Mouse (Mus musculus) cerebellum, postnatal 25 days (tissue): Measurements from ENCODE around the gene Ppp2r5d.

ENCODE experiments used
- DNase-seq, 2 experiments: peaks; one replicate each; pipeline ENCODE4 v3.0.0; 2021; ENCODE audit warnings: mixed read lengths in 2 of 2

Gene Ppp2r5d

GRCm38 (mm10) chr17:46679843-46680759, 24.8 kb downstream of the Ppp2r5d start:
- DNase-seq = peak in 1 of 2 experiments; percentile 72

- no peak for DNase-seq
Measured at GRCm38 (mm10) chr17:46678911-46679310, 26.0 kb downstream of the Ppp2r5d start.

GRCm38 (mm10) chr17:46678416-46678815, 26.5 kb downstream of the Ppp2r5d start, which contains the start of gene Mea1:
Mea1 (plus strand) TSS chr17:46678793.
- DNase-seq = peak in 1 of 2 experiments; percentile 37

GRCm38 (mm10) chr17:46674530-46675283, 30.2 kb downstream of the Ppp2r5d start:
- DNase-seq = no peak

GRCm38 (mm10) chr17:46673850-46674529, 30.9 kb downstream of the Ppp2r5d start, which contains the start of gene Rrp36:
Rrp36 (minus strand) TSS chr17:46674352.
- DNase-seq = peak; percentile 88 to 92

- DNase-seq = no peak
Measured at GRCm38 (mm10) chr17:46669911-46670310, 35.0 kb downstream of the Ppp2r5d start.

GRCm38 (mm10) chr17:46667712-46668111, 37.2 kb downstream of the Ppp2r5d start:
- peak in 1 of 2 experiments; percentile 25 for DNase-seq

GRCm38 (mm10) chr17:46662730-46663129, 42.2 kb downstream of the Ppp2r5d start:
- peak; percentile 77 to 82 for DNase-seq

GRCm38 (mm10) chr17:46661981-46662380, 42.9 kb downstream of the Ppp2r5d start:
- peak; percentile 77 to 80 for DNase-seq

GRCm38 (mm10) chr17:46661351-46661750, 43.6 kb downstream of the Ppp2r5d start:
- peak; percentile 85 to 86 for DNase-seq

- no peak for DNase-seq
Measured at GRCm38 (mm10) chr17:46656054-46656453, 48.9 kb downstream of the Ppp2r5d start.

- DNase-seq = peak in 1 of 2 experiments; percentile 22
Measured at GRCm38 (mm10) chr17:46651755-46652547, 53.0 kb downstream of the Ppp2r5d start.

- DNase-seq = peak in 1 of 2 experiments; percentile 26
Measured at GRCm38 (mm10) chr17:46651292-46651691, 53.6 kb downstream of the Ppp2r5d start.

- DNase-seq = peak; percentile 91 to 94
Measured at GRCm38 (mm10) chr17:46650232-46651031, 54.5 kb downstream of the Ppp2r5d start, which contains the start of gene Cul7. Cul7 (plus strand) TSS chr17:46650337.

GRCm38 (mm10) chr17:46649811-46650210, 55.1 kb downstream of the Ppp2r5d start:
- peak; percentile 47 to 48 for DNase-seq

GRCm38 (mm10) chr17:46648436-46648835, 56.5 kb downstream of the Ppp2r5d start:
- DNase-seq = no peak

GRCm38 (mm10) chr17:46647279-46647678, 57.6 kb downstream of the Ppp2r5d start:
- peak in 1 of 2 experiments; percentile 28 for DNase-seq

- DNase-seq = no peak
Measured at GRCm38 (mm10) chr17:46646322-46646662, 58.6 kb downstream of the Ppp2r5d start.

GRCm38 (mm10) chr17:46645561-46646321, 59.2 kb downstream of the Ppp2r5d start, which contains the start of the genes Klc4 and Mrpl2:
Klc4 (minus strand) TSS chr17:46646022.
Mrpl2 (plus strand) TSS chr17:46646229.
- peak; percentile 99 to 100 for DNase-seq

- DNase-seq = peak; percentile 57 to 77
Measured at GRCm38 (mm10) chr17:46644916-46645475, 59.9 kb downstream of the Ppp2r5d start.
